Mouse (Mus musculus) embryonic facial prominence, embryonic 15.5 days (tissue): ENCODE measurements around the gene Cxcl5. TPM values are rescaled to one million over a fixed set of nuclear protein-coding genes. Genes with fewer than 3 reads are reported as not detected.
A peak's percentile ranks its signal among the peaks of the same experiment; 100 is the strongest.
"Not testable (repeated sequence)": the region's sequence is repeated elsewhere in the genome, so short reads cannot be mapped to it uniquely, and the experiment has no call there.

Source experiments
- ATAC-seq: fragments of 200-750 bp; cut with Nextera tagmentation; 2 replicates; pipeline ENCODE4 v1.8.0; 2017; ENCODE audit warnings: low read depth, moderate TSS enrichment; ENCODE audit not compliant: insufficient number of reproducible peaks, low FRiP score, low TSS enrichment
- H3K27ac ChIP-seq: fragments of 300-500 bp; sonication (generic); replicated peaks from 2 replicates; pipeline ENCODE4 v1.5.1; 2015; ENCODE audit warnings: mild to moderate bottlenecking, inconsistent platforms
- H3K27me3 ChIP-seq: fragments of 300-500 bp; sonication (generic); 2 replicates; pipeline ENCODE4 v1.6.1; 2015; ENCODE audit warnings: inconsistent platforms
- H3K36me3 ChIP-seq: fragments of 300-500 bp; sonication (generic); 2 replicates; pipeline ENCODE4 v1.6.1; 2015; ENCODE audit warnings: mild to moderate bottlenecking, inconsistent platforms
- H3K4me1 ChIP-seq: fragments of 300-500 bp; sonication (generic); 2 replicates; pipeline ENCODE4 v1.6.1; 2015; ENCODE audit warnings: inconsistent platforms
- H3K4me2 ChIP-seq: fragments of 300-500 bp; sonication (generic); replicated peaks from 2 replicates; pipeline ENCODE4 v1.6.1; 2015; ENCODE audit warnings: mild to moderate bottlenecking, inconsistent platforms
- H3K4me3 ChIP-seq: fragments of 300-500 bp; sonication (generic); replicated peaks from 2 replicates; pipeline ENCODE4 v1.5.1; 2015; ENCODE audit warnings: mild to moderate bottlenecking, inconsistent platforms
- H3K9ac ChIP-seq: fragments of 300-500 bp; sonication (generic); 2 replicates; pipeline ENCODE4 v1.6.1; 2015; ENCODE audit warnings: inconsistent platforms
- H3K9me3 ChIP-seq: fragments of 300-500 bp; sonication (generic); replicated peaks from 2 replicates; pipeline ENCODE4 v1.6.1; 2016; ENCODE audit warnings: inconsistent platforms
- WGBS: fragments of 180-500 bp; shearing (Covaris S2); methylation state at CpG from one replicate; pipeline ENCODE4 v1.1.7; 2015; 5-methylcytosine and 5-hydroxymethylcytosine counted together
- polyA plus RNA-seq: library from polyadenylated mRNA; unstranded; fragments of >200 nt; fragmentation: Nextera tagmentation; extraction: Ambion mirVana; gene quantifications from 2 replicates; pipeline ENCODE4 v1.2.1, GENCODE M21; 2015

Cxcl5 gene
- polyA plus RNA-seq, 1 experiment from 2014 or later, result 3.2 TPM

DNA sequence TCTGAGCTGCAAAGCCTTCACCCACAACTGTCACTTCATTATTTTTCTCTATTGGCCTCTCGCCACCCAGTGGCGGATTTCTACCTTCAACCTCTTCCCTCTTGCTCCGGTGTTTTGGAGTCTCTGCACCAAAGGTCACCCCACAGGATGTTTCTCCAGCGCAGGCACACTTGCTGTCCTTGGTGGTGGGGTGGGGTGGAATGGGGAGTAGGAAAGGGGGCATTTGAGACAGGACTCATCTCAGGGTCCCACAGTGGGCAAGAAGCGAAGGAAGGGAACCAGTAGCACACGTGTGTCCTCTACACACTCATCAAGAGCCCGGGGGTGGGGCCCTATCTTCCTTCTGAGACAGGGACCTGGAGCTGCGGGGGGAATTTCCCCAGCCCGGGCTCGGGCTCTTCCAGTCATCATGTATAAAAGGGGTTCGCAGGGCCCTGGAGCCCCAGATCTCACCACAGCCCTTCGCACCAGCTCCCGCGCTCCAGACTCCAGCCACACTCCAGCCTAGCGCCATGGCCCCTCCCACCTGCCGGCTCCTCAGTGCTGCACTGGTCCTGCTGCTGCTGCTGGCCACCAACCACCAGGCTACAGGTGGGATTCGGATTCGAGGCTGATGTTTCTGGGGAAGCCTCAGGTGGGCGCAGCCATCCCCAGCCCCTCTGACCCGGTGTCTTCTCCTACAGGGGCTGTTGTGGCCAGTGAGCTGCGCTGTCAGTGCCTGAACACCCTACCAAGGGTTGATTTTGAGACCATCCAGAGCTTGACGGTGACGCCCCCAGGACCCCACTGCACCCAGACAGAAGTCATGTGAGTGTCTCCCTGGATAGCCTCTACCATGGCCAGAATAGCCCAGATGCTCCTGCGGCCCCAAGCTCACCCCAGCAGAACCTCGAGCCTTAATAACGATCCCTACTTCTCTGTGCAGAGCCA is 26.8 kb downstream of the Cxcl5 start, which contains the start of gene Cxcl3:
Gene Cxcl3, plus strand, starts transcription at position 445 of the 930 bp plus-strand sequence.
- peaks cover 9% of the 10 kb centered on the region for H3K27me3 ChIP-seq
- 18% methylated on average over 26 of the region's 26 CpGs for WGBS
- no peaks in the 10 kb centered on the region for H3K36me3 ChIP-seq
- H3K9ac ChIP-seq, result no peak within 1 kb of the TSS
- peak within 1 kb of the TSS; percentile 61 for H3K4me2 ChIP-seq
- peak; percentile 63; the same call in 1 of the 2 replicates for ATAC-seq
- no peaks in the 10 kb centered on the region for H3K9me3 ChIP-seq
- peaks cover 8% of the 10 kb centered on the region for H3K4me1 ChIP-seq
- peak within 1 kb of the TSS; percentile 29 for H3K4me3 ChIP-seq
- H3K27ac ChIP-seq, result no peak within 1 kb of the TSS

DNA sequence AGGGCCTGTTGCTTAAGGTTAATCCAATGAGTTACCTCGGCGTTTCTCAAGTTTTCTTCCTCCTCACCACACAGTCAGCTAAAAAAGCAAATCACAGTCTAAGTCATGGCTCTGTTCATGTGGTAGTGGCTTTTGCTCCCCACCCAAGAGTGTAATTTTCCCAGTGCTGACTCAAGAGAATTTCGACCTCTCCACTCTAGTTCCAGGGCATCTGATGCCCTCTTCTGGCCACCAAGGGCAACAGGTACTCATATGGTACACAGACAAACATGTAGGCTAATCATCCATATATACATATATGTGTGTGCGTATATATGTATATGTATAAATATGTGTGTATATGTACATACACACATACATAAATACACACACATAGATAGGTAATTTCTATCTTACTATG is 29.0 kb downstream of the Cxcl5 start:
- Histone ChIP-seq H3K4me3 (no peak overlapping the region), H3K27me3 (peaks cover 9% of the 10 kb centered on the region), H3K4me1 (peaks cover 8% of the 10 kb centered on the region), H3K4me2 (no peak overlapping the region), H3K9ac (no peak overlapping the region), H3K36me3 (no peaks in the 10 kb centered on the region), H3K27ac (no peak overlapping the region), H3K9me3 (no peaks in the 10 kb centered on the region)
- ATAC-seq, result no peak
- WGBS, result 72% methylated on average over 4 of the region's 4 CpGs

DNA sequence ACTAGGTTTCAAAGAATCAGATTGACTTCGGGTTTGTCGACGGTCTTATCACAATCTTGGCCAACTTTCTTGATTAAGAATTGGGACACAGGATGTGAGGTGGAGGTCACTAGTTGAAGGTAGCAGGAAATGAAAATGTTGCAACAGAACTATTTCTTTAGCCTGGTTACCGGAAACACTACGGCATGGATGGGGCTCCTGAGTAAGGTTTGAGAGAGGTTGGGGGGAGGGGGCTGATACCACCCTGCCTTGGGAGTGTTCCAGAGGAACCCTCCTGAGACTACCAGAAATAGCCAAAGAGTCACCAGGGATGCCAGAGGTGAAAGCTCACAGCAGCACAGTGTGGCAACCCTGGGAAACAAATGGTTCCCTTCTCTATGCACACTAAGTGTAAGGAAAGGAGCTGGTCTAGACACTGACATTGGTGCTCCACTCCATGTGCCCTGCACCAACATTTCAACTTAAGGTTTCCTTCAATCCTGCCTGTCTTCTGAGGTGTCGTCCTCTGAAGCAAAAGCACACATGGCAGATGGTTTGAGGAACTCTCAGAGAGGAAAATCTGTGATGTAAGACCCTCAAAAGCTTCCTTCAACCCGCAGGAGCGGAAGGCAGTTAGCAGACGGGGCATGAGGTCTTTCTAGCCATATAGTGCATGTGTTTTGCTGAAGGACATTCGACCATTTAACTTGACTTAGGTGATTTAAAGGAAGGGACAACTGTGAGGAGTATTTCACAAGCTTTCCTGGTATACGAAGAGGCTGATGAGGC is 30.3 kb downstream of the Cxcl5 start:
- no peak overlapping the region for H3K4me3 ChIP-seq
- H3K9me3 ChIP-seq, result no peaks in the 10 kb centered on the region
- no peak overlapping the region for H3K4me2 ChIP-seq
- peaks cover 8% of the 10 kb centered on the region for H3K4me1 ChIP-seq
- no peak overlapping the region for H3K9ac ChIP-seq
- no peak for ATAC-seq
- no peaks in the 10 kb centered on the region for H3K36me3 ChIP-seq
- H3K27me3 ChIP-seq, result peaks cover 9% of the 10 kb centered on the region
- no peak overlapping the region for H3K27ac ChIP-seq
- 79% methylated on average over 11 of the region's 11 CpGs for WGBS

DNA sequence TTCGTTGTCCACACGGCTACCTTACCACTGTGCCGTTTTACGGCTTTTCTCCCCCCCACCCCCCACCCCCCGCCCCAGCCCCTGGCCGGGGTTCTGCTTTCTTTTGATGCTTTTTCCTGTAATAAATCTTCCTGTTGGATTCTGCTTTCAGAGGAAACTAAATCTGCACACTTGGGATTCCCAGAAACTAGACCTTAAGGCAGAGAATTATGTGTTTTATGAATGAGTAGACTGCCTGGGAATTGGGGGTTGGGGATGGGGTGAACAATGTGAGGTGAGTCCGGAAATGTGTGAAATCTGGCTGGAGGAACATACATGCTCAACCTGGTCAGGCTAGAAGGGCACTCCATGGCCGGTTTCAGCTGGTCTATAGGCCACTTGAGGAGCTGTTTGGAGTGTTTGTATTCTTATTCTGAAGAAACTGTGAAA is 30.9 kb downstream of the Cxcl5 start:
- Histone ChIP-seq H3K9ac (no peak overlapping the region), H3K36me3 (no peaks in the 10 kb centered on the region), H3K27ac (no peak overlapping the region), H3K27me3 (peaks cover 9% of the 10 kb centered on the region), H3K4me2 (no peak overlapping the region), H3K4me3 (no peak overlapping the region), H3K4me1 (peaks cover 8% of the 10 kb centered on the region), H3K9me3 (no peaks in the 10 kb centered on the region)
- no peak for ATAC-seq
- 61% methylated on average over 8 of the region's 8 CpGs for WGBS

DNA sequence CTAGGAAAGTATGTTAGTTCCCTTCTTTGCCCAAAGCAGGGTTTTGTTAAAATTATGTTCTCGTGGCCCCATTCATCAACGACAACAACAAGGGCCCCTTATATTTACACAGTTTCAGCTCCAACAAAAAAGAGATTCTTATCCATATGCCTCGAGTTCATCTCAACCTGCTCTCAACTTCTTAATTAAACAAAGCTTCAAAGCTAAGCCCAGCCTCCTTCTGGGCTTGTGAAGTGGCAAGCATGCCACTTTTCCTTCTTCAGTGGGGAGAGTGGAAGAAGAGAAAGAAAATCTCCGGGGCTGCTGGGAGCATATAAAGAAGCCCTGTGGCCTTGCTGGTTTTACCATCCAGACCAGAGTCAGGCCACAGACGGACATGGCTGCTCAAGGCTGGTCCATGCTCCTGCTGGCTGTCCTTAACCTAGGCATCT is 35.0 kb downstream of the Cxcl5 start, which contains the start of gene Cxcl15:
Gene Cxcl15, plus strand, starts transcription at position 340 of the 431 bp plus-strand sequence.
- Histone ChIP-seq H3K9me3 (no peaks in the 10 kb centered on the region), H3K4me2 (no peak within 1 kb of the TSS), H3K27ac (no peak within 1 kb of the TSS), H3K4me3 (no peak within 1 kb of the TSS), H3K27me3 (no peaks in the 10 kb centered on the region), H3K9ac (no peak within 1 kb of the TSS), H3K4me1 (no peaks in the 10 kb centered on the region), H3K36me3 (no peaks in the 10 kb centered on the region)
- WGBS, result 60% methylated on average over 5 of the region's 5 CpGs
- ATAC-seq, result no peak

DNA sequence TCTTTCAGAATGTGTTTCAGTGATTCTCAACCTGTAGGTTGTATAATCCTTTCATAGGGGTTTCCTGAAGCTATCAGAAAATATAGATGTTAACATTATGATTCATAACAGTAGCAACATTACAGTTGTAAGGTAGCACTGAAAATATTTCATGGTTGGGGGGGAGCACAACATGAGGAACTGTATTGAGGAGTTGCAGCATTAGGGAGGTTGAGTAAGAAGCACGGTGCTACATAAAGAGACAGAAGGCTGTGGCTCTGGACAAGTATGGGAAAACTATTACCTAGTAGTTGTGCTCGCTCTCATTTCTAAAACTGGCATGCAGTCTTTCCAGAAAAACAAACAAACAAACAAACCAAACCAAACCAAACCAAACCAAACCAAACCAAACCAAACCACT is 36.2 kb downstream of the Cxcl5 start:
- H3K36me3 ChIP-seq, H3K4me1 ChIP-seq, H3K9me3 ChIP-seq, H3K27ac ChIP-seq, H3K4me2 ChIP-seq, ATAC-seq, H3K4me3 ChIP-seq, H3K27me3 ChIP-seq, H3K9ac ChIP-seq: not testable (repeated sequence)
- 95% methylated on average over 2 of the region's 2 CpGs for WGBS

DNA sequence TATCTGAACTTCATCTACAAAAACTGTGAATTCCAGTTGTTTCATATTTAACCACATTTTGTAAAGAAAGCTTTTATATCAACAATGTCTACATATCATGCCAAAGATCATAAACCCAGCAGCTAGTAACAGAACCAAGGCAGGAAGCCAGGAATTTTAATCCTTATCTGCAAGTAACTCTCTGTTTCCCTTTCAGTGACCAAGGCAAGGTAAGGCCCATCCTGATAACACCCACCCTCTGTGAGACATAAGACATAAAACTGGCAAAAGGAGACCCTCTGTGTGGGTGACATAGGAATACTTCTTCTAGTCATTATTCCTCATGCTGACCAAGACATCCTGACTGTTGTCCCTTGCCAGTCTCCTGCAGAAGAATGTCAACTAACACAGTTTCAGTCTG is 45.4 kb downstream of the Cxcl5 start:
- Histone ChIP-seq H3K4me1 (no peaks in the 10 kb centered on the region), H3K9me3 (no peaks in the 10 kb centered on the region), H3K9ac (no peak overlapping the region), H3K4me3 (no peak overlapping the region), H3K4me2 (no peak overlapping the region), H3K27me3 (no peaks in the 10 kb centered on the region), H3K36me3 (no peaks in the 10 kb centered on the region), H3K27ac (no peak overlapping the region)
- no peak for ATAC-seq

DNA sequence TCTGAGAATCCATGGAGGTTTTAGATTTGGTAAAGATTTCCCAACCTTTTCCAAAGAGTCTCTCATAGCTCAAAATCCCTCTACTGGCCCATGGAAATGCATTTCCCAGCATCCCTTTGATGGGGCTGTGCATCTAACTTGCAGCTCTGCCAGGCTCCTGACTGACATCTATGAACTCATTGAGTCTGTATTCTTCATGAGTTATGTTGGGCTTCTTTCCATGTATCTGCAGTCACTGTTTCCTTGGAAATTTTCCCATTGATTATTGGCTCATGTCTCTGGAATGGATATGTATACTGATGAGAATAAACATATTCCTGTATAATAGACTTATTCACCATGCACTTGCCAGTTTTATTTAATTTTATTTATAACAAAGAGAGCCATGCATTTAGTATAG is 46.9 kb downstream of the Cxcl5 start:
- Histone ChIP-seq H3K4me1 (no peaks in the 10 kb centered on the region), H3K9ac (no peak overlapping the region), H3K27me3 (no peaks in the 10 kb centered on the region), H3K4me3 (no peak overlapping the region), H3K36me3 (no peaks in the 10 kb centered on the region), H3K27ac (no peak overlapping the region), H3K4me2 (no peak overlapping the region), H3K9me3 (no peaks in the 10 kb centered on the region)
- ATAC-seq, result no peak

DNA sequence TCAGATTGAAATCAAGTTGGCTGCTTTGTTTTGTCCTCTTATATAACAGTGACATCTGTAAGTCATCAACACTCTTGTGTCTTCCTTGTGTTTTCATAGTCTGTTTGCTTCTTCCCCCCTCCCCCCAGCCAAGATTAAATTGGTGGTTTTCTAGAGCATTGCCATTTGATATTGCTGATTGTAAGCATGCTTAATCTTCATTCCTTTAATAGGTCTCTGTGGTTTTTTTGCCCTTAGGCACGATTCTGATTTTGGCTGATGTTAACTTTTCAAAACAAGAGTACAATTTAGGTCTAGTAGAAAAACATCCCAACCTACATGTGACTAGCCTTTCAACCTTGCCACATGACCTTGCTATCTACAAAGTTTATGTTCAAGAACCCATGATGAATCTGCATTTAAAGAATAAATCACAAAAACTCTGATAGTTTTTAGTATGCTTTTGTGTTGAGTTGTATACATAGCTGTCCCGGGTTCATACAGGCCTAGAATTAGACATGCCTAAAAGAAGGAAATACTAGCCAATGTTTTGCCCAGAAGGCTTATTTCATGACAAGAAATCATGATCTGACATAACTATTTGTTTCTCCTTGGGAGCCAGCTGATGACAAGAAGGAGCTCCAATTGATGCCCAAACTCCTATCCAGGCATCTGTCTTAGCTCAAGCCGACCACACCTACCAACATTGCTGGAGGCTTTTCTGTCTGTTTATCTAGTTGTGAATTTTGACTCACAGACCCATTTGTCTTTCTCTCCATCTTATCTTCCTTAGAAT is 48.2 kb downstream of the Cxcl5 start:
- H3K27ac ChIP-seq, result no peak overlapping the region
- no peaks in the 10 kb centered on the region for H3K36me3 ChIP-seq
- H3K4me3 ChIP-seq, result no peak overlapping the region
- ATAC-seq, result no peak; the same call in 1 of the 2 replicates
- no peaks in the 10 kb centered on the region for H3K27me3 ChIP-seq
- no peaks in the 10 kb centered on the region for H3K9me3 ChIP-seq
- H3K4me2 ChIP-seq, result no peak overlapping the region
- H3K4me1 ChIP-seq, result no peaks in the 10 kb centered on the region
- H3K9ac ChIP-seq, result no peak overlapping the region
- 35% methylated on average over 3 of the region's 3 CpGs for WGBS
